Mouse (Mus musculus) MN1 (cell line): ENCODE measurements at regions not wholly inside any gene's neighbourhood (a gene's known extent, or its start where the extent isn't known, plus 50 kb on each side); places are given as distances from the start of the nearest gene placed in this dataset.

ENCODE experiments used
- DNase-seq: peaks from one replicate; pipeline ENCODE4 v3.0.0-alpha.2; 2016; ENCODE audit warnings: low spot score

- DNase-seq: no peak
These were observed 129.6 kb downstream of the Trim33 start for GRCm38 (mm10) chr3:103408724-103409123.

- no peak for DNase-seq
These were observed 133.2 kb downstream of the Trim33 start for GRCm38 (mm10) chr3:103412247-103412646.

GRCm38 (mm10) chr3:103415051-103415695 lies 136.1 kb downstream of the Trim33 start:
- no peak for DNase-seq

- DNase-seq: peak; percentile 84
These were observed 137.2 kb downstream of the Trim33 start for GRCm38 (mm10) chr3:103416296-103416695.

- DNase-seq: no peak
These were observed 138.7 kb downstream of the Trim33 start for GRCm38 (mm10) chr3:103417781-103418180.

GRCm38 (mm10) chr3:103419761-103420620 lies 140.9 kb downstream of the Trim33 start:
- DNase-seq: peak; percentile 40

GRCm38 (mm10) chr3:103420621-103421274 lies 141.7 kb downstream of the Trim33 start:
- no peak for DNase-seq

- no peak for DNase-seq
These were observed 142.2 kb downstream of the Trim33 start for GRCm38 (mm10) chr3:103421275-103421621.

- no peak for DNase-seq
These were observed 143.7 kb downstream of the Trim33 start for GRCm38 (mm10) chr3:103422806-103423205.

GRCm38 (mm10) chr3:103423290-103423689 lies 144.2 kb downstream of the Trim33 start:
- no peak for DNase-seq

GRCm38 (mm10) chr3:103425812-103426430 lies 146.8 kb downstream of the Trim33 start:
- no peak for DNase-seq

GRCm38 (mm10) chr3:103429227-103429788 lies 145.7 kb upstream of the Syt6 start:
- DNase-seq: peak; percentile 45

GRCm38 (mm10) chr3:103430131-103430530 lies 144.9 kb upstream of the Syt6 start:
- no peak for DNase-seq

- DNase-seq: no peak
These were observed 142.8 kb upstream of the Syt6 start for GRCm38 (mm10) chr3:103432254-103432653.

GRCm38 (mm10) chr3:103436902-103437603 lies 138.0 kb upstream of the Syt6 start:
- no peak for DNase-seq

GRCm38 (mm10) chr3:103438791-103439354 lies 136.2 kb upstream of the Syt6 start:
- DNase-seq: peak; percentile 25

GRCm38 (mm10) chr3:103443247-103443646 lies 131.8 kb upstream of the Syt6 start:
- DNase-seq: no peak

GRCm38 (mm10) chr3:103445852-103446251 lies 129.2 kb upstream of the Syt6 start:
- DNase-seq: no peak

- no peak for DNase-seq
These were observed 125.2 kb upstream of the Syt6 start for GRCm38 (mm10) chr3:103449851-103450250.

- DNase-seq: no peak
These were observed 123.1 kb upstream of the Syt6 start for GRCm38 (mm10) chr3:103451971-103452370.

- no peak for DNase-seq
These were observed 111.3 kb upstream of the Syt6 start for GRCm38 (mm10) chr3:103463760-103464159.
